Mouse (Mus musculus) MEL (cell line): ENCODE data around the gene Cemip2. TPM values are rescaled to one million over a fixed set of nuclear protein-coding genes. Genes with fewer than 3 reads are reported as not detected.

ENCODE experiments used
- DNase-seq: peaks from one replicate; pipeline ENCODE4 v3.0.0; 2011; ENCODE audit warnings: low read depth, low spot score
- H3K27ac ChIP-seq: 2 replicates; pipeline ENCODE4 v1.5.1; 2012; ENCODE audit warnings: low read depth, mild to moderate bottlenecking, control low read depth, low read length, moderate library complexity; ENCODE audit not compliant: control insufficient read depth
- H3K27me3 ChIP-seq, 2 experiments: fragments of 150-350 bp in 1 of 2; sonication (generic) in 1 of 2; 2 replicates each; pipeline ENCODE4 v1.6.1; 2012; ENCODE audit warnings: low read length in 2 of 2, mild to moderate bottlenecking in 2 of 2, improper control_type of control experiment in 1 of 2, moderate library complexity in 1 of 2; ENCODE audit not compliant: insufficient read depth in 2 of 2, control insufficient read depth in 1 of 2
- H3K36me3 ChIP-seq, 2 experiments: 2 replicates each; pipeline ENCODE4 v1.6.1; 2012 to 2014; ENCODE audit warnings: low read length in 2 of 2, improper control_type of control experiment in 1 of 2, inconsistent platforms in 1 of 2, mild to moderate bottlenecking in 1 of 2; ENCODE audit not compliant: insufficient read depth in 2 of 2, control insufficient read depth in 1 of 2
- H3K4me1 ChIP-seq, 2 experiments: fragments of 150-350 bp in 1 of 2; sonication (generic) in 1 of 2; 2 replicates each; pipeline ENCODE4 v1.6.1; 2012; ENCODE audit warnings: low read length in 2 of 2, improper control_type of control experiment in 1 of 2, mild to moderate bottlenecking in 1 of 2; ENCODE audit not compliant: insufficient read depth in 2 of 2, control insufficient read depth in 1 of 2
- H3K4me3 ChIP-seq, 2 experiments: fragments of 150-350 bp in 1 of 2; sonication (generic) in 1 of 2; 2 replicates each; pipeline ENCODE4 v1.5.1; 2012; ENCODE audit warnings: low read depth in 2 of 2, low read length in 2 of 2, mild to moderate bottlenecking in 2 of 2, moderate library complexity in 2 of 2, control low read depth in 1 of 2, improper control_type of control experiment in 1 of 2; ENCODE audit not compliant: control insufficient read depth in 1 of 2, insufficient read depth in 1 of 2
- H3K79me2 ChIP-seq: 2 replicates; pipeline ENCODE4 v1.6.1; 2012; ENCODE audit warnings: mild to moderate bottlenecking, low read length, moderate library complexity; ENCODE audit not compliant: control insufficient read depth, poor library complexity, insufficient read depth
- H3K9ac ChIP-seq: 2 replicates; pipeline ENCODE4 v1.6.1; 2012; ENCODE audit warnings: low read depth, mild to moderate bottlenecking, control low read depth, low read length, moderate library complexity; ENCODE audit not compliant: control insufficient read depth, poor library complexity, severe bottlenecking
- H3K9me3 ChIP-seq: fragments of 150-350 bp; sonication (generic); replicated peaks from 2 replicates; pipeline ENCODE4 v1.6.1; 2012; ENCODE audit warnings: mild to moderate bottlenecking, low read length, improper control_type of control experiment, moderate library complexity; ENCODE audit not compliant: insufficient read depth
- BHLHE40 ChIP-seq: IDR thresholded peaks from 2 replicates; pipeline ENCODE4 v1.6.1; 2012; ENCODE audit warnings: low read depth, mild to moderate bottlenecking, inconsistent platforms, low read length, improper control_type of control experiment, borderline replicate concordance
- CHD2 ChIP-seq: IDR thresholded peaks from 2 replicates; pipeline ENCODE4 v1.6.1; 2011; ENCODE audit warnings: low read length, improper control_type of control experiment
- ELF1 ChIP-seq: IDR thresholded peaks from 2 replicates; pipeline ENCODE4 v1.6.1; 2014; ENCODE audit warnings: low read depth, mild to moderate bottlenecking, inconsistent platforms, low read length, improper control_type of control experiment, moderate library complexity
- EP300 ChIP-seq, 2 experiments: IDR thresholded peaks; 2 replicates each; pipeline ENCODE4 v1.6.1; 2011; ENCODE audit warnings: improper control_type of control experiment in 2 of 2, low read length in 2 of 2, low read depth in 1 of 2, mild to moderate bottlenecking in 1 of 2
- HCFC1 ChIP-seq: IDR thresholded peaks from 2 replicates; pipeline ENCODE4 v1.6.1; 2012; ENCODE audit warnings: low read depth, mild to moderate bottlenecking, inconsistent platforms, low read length, improper control_type of control experiment, moderate library complexity
- JUND ChIP-seq: IDR thresholded peaks from 2 replicates; pipeline ENCODE4 v1.6.1; 2011; ENCODE audit warnings: low read depth, mild to moderate bottlenecking, improper control_type of control experiment, low read length
- MAFK ChIP-seq: IDR thresholded peaks from 2 replicates; pipeline ENCODE4 v1.6.1; 2011; ENCODE audit warnings: low read depth, mild to moderate bottlenecking, low read length, improper control_type of control experiment, borderline replicate concordance
- MAX ChIP-seq: IDR thresholded peaks from 2 replicates; pipeline ENCODE4 v1.6.1; 2011; ENCODE audit warnings: low read length, improper control_type of control experiment
- MAZ ChIP-seq: IDR thresholded peaks from 2 replicates; pipeline ENCODE4 v1.6.1; 2012; ENCODE audit warnings: low read depth, mild to moderate bottlenecking, inconsistent platforms, low read length, improper control_type of control experiment
- MXI1 ChIP-seq: IDR thresholded peaks from 2 replicates; pipeline ENCODE4 v1.6.1; 2011; ENCODE audit warnings: mild to moderate bottlenecking, low read depth, low read length, improper control_type of control experiment
- MYC ChIP-seq: IDR thresholded peaks from 2 replicates; pipeline ENCODE4 v1.6.1; 2011; ENCODE audit warnings: low read depth, mild to moderate bottlenecking, low read length, improper control_type of control experiment, moderate library complexity
- POLR2AphosphoS2 ChIP-seq: IDR thresholded peaks from 2 replicates; pipeline ENCODE4 v1.6.1; 2011; ENCODE audit warnings: low read length, improper control_type of control experiment
- POLR2AphosphoS5 ChIP-seq: IDR thresholded peaks from 2 replicates; pipeline ENCODE4 v1.6.1; 2012; ENCODE audit warnings: low read depth, borderline replicate concordance, mild to moderate bottlenecking, inconsistent platforms, low read length, moderate library complexity, mixed read lengths
- RAD21 ChIP-seq: IDR thresholded peaks from 2 replicates; pipeline ENCODE4 v1.6.1; 2011; ENCODE audit warnings: mild to moderate bottlenecking, low read depth, low read length, improper control_type of control experiment
- RCOR1 ChIP-seq: IDR thresholded peaks from 2 replicates; pipeline ENCODE4 v1.6.1; 2012; ENCODE audit warnings: low read depth, mild to moderate bottlenecking, inconsistent platforms, low read length, improper control_type of control experiment
- TCF12 ChIP-seq: IDR thresholded peaks from 2 replicates; pipeline ENCODE4 v1.6.1; 2014; ENCODE audit warnings: low read depth, mild to moderate bottlenecking, inconsistent platforms, low read length, improper control_type of control experiment, moderate library complexity
- UBTF ChIP-seq: IDR thresholded peaks from 2 replicates; pipeline ENCODE4 v1.6.1; 2012; ENCODE audit warnings: low read depth, mild to moderate bottlenecking, inconsistent platforms, low read length, improper control_type of control experiment, moderate library complexity, borderline replicate concordance; ENCODE audit not compliant: insufficient read depth
- USF1 ChIP-seq: IDR thresholded peaks from 2 replicates; pipeline ENCODE4 v1.6.1; 2014; ENCODE audit warnings: low read depth, mild to moderate bottlenecking, inconsistent platforms, low read length, improper control_type of control experiment, moderate library complexity
- ZC3H11A ChIP-seq: IDR thresholded peaks from 2 replicates; pipeline ENCODE4 v1.6.1; 2012; ENCODE audit warnings: low read depth, mild to moderate bottlenecking, inconsistent platforms, low read length, improper control_type of control experiment
- ZMIZ1 ChIP-seq: IDR thresholded peaks from 2 replicates; pipeline ENCODE4 v1.6.1; 2012; ENCODE audit warnings: low read depth, mild to moderate bottlenecking, inconsistent platforms, low read length, improper control_type of control experiment, moderate library complexity
- polyA plus RNA-seq, 2 experiments: library from polyadenylated mRNA; stranded (reverse) in 1 of 2; unstranded in 1 of 2; fragments of >175 nt in 1 of 2; fragments of >200 nt in 1 of 2; gene quantifications; 2 replicates each; pipeline versions ENCODE4 v1.2.1 to v1.2.4; 2012; ENCODE audit warnings: low replicate concordance in 2 of 2, low read depth in 1 of 2; ENCODE audit not compliant: insufficient read length in 2 of 2, insufficient read depth in 1 of 2, missing spikeins in 1 of 2
- total RNA-seq: library from RNA; depleted of rRNA; stranded (reverse); fragments of 300-350 nt; gene quantifications from 2 replicates; pipeline ENCODE4 v1.2.3, GENCODE M21; 2012

Gene Cemip2
- total and polyA plus RNA-seq, 3 experiments, result 5.0 to 5.9 TPM; not detected in 1

GRCm38 (mm10) chr19:21785132-21785528 lies 7.0 kb downstream of the Cemip2 start:
- Histone ChIP-seq H3K4me1 (no peaks in the 10 kb centered on the region), H3K9me3 (no peaks in the 10 kb centered on the region), H3K79me2 (no peaks in the 10 kb centered on the region; the same call in 1 of the 2 replicates), H3K27ac (no peak overlapping the region), H3K27me3 (no peaks in the 10 kb centered on the region), H3K4me3 (no peak overlapping the region), H3K36me3 (no peaks in the 10 kb centered on the region), H3K9ac (no peak overlapping the region)
- no peak for DNase-seq
- TF ChIP-seq POLR2AphosphoS2, result no peak
- no peak for TF ChIP-seq TCF12
- no peak for TF ChIP-seq MAFK
- TF ChIP-seq USF1, result no peak
- TF ChIP-seq MYC, result no peak
- no peak for TF ChIP-seq MXI1
- no peak for TF ChIP-seq BHLHE40
- TF ChIP-seq ELF1, result no peak
- no peak for TF ChIP-seq ZMIZ1

GRCm38 (mm10) chr19:21787004-21787480 lies 8.9 kb downstream of the Cemip2 start:
- Histone ChIP-seq H3K36me3 (no peaks in the 10 kb centered on the region), H3K4me1 (no peaks in the 10 kb centered on the region), H3K9me3 (no peaks in the 10 kb centered on the region), H3K27me3 (no peaks in the 10 kb centered on the region), H3K27ac (no peak overlapping the region), H3K9ac (no peak overlapping the region), H3K4me3 (no peak overlapping the region), H3K79me2 (no peaks in the 10 kb centered on the region; the same call in 1 of the 2 replicates)
- no peak for DNase-seq
- no peak for TF ChIP-seq TCF12
- TF ChIP-seq ZMIZ1, result no peak
- no peak for TF ChIP-seq CHD2
- no peak for TF ChIP-seq POLR2AphosphoS2
- no peak for TF ChIP-seq MAZ
- no peak for TF ChIP-seq RAD21
- TF ChIP-seq HCFC1, result no peak
- no peak for TF ChIP-seq UBTF
- TF ChIP-seq ZC3H11A, result no peak
- TF ChIP-seq EP300 (IDR thresholded peaks at IDR 0.05; ENCODE audit: low read depth in 1 of 2, low read length in 2 of 2), result no peak
- no peak for TF ChIP-seq RCOR1
- no peak for TF ChIP-seq MAX
- TF ChIP-seq POLR2AphosphoS5, result no peak
- TF ChIP-seq JUND, result no peak
